Mouse (Mus musculus) MEL-GATA-1-ER (cell line): Measurements from ENCODE around the gene Mdm2.
A peak's percentile ranks its signal among the peaks of the same experiment; 100 is the strongest.

ENCODE experiments used
- DNase-seq: peaks from one replicate; pipeline ENCODE4 v3.0.0-alpha.2; 2012; ENCODE audit warnings: low read depth; ENCODE audit errors: extremely low read depth

Mdm2 gene

DNA sequence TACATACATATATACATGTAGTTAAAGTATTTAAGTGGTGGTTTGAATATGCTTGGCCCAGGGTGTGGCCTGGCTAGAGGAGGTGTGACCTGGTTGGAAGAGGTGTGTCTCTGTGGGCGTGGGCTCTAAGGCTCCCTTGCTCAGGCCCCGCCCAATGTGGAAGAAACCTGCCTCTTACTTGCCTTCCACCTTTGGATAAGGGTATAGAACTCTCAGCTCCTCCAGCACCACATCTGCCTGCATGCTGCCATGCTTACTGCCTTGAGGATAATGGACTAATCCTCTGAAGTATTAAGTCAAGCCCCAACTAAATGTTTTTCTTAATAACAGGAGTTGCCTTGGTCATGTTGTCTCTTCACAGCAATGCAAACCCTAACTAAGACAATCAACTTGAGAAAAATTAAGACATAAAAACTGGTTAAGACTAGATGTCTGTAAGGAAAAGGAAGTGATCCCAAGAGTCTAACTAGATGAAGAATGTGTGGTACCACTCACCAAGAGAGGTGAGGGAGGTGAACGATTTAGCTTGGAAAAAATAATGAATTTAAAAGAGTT is 12.9 kb downstream of the Mdm2 start:
- DNase-seq, result no peak

- DNase-seq, result no peak
These were observed 13.6 kb downstream of the Mdm2 start for GRCm38 (mm10) chr10:117696827-117697560.

DNA sequence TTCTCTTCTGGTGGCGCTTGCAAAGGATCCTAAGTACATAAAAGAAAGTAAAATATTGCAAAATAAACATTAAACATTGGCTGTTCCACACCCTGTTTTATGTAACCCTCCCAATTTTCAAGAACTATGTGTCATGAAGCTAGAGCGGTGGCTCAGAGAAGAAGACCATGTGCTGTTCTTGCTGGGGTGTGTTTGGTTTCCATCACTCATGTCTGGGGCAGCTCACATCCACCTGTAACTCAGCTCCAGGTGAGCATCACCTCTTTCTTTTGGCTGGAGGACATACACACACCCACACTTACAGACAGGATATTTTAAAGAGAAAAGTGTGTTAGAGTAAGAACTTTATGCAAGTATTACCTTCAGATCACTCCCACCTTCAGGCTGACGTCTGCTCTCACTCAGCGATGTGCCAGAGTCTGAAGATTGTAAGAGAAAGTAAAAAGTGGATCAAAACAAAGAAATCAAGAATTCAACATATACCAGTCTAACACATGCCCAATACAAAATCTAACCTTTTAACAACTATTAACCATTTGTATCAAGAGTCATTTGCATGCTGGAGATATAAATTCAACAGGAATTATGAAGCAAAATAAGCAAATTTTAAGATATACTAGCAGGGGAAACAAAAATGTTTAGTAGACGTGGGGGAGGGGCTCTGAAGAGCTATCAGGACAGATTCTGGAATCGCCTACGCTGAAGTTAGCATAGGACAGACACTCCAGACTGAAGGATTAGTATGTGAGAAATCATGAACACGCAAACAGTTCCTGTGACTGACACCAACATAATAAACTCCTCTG is 14.3 kb downstream of the Mdm2 start:
- DNase-seq, result no peak

DNA sequence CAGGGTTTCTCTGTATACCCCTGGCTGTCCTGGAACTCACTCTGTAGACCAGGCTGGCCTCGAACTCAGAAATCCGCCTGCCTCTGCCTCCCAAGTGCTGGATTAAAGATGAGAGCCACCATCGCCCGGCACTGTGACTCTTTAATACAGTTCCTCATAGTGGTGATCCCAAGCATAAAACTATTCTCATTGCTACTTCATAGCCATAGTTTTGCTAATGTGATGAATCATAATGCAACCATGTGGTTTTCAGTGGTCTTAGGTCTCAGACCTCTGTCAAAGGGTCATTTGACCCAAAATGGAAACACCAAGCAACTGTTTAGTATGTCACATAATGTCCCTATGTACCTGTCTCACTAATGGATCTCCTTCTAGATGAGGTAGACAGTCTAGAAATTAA is 15.0 kb downstream of the Mdm2 start:
- no peak for DNase-seq

DNA sequence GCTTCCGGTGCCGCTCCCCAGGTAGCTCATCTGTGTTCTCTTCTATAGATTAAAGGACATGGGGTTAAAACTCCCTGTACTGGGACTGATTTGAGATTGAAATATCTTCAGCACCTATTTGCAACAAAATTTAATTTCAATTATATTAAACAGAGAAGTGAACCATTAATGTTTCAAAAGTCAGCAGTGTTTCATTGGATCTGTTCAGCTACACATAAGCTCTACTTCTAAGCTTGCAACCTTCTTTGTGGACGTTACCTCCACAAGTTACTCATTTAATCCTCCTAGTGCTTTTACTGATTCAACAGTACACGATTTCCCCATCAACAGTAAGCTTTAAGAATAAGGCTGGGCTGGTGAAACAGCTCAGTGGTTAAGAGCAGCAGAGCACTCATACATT is 15.5 kb downstream of the Mdm2 start:
- DNase-seq, result no peak

GRCm38 (mm10) chr10:117694255-117694953 is 16.2 kb downstream of the Mdm2 start:
- no peak for DNase-seq

- no peak for DNase-seq
These were observed 17.6 kb downstream of the Mdm2 start for GRCm38 (mm10) chr10:117692953-117693352.

DNA sequence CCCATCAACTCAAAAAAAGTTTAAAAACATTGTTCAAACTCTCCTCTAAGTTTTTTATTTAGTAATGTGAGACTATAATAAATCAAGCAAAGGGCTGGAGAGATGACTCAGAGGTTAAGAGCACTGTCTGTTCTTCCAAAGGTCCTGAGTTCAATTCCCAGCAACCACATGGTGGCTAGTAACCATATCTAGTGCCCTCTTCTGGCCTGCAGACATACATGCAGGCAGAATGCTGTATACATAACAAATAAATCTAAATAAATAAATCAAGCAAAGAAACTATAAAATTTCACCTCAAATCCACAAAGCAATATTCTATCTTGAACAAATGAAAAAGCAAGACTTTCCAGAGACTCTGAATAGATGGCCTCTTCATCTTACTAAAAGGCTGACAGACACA is 18.4 kb downstream of the Mdm2 start:
- DNase-seq, result no peak

GRCm38 (mm10) chr10:117691389-117691968 is 19.1 kb downstream of the Mdm2 start:
- DNase-seq, result no peak

- no peak for DNase-seq
These were observed 19.7 kb downstream of the Mdm2 start for GRCm38 (mm10) chr10:117690770-117691296.

DNA sequence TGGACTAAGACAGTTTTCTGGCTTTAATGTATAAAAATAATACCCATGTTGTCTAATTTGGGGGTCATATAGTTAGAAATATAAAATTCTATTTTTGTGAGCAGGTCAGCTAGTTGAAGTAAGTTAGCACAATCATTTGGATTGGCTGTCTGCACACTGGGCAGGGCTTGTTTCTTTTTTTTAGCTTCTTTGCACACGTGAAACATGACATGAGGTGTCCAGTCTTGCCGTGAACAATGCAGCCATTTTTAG is 20.5 kb downstream of the Mdm2 start:
- no peak for DNase-seq

GRCm38 (mm10) chr10:117689297-117690100 is 21.1 kb downstream of the Mdm2 start:
- no peak for DNase-seq

DNA sequence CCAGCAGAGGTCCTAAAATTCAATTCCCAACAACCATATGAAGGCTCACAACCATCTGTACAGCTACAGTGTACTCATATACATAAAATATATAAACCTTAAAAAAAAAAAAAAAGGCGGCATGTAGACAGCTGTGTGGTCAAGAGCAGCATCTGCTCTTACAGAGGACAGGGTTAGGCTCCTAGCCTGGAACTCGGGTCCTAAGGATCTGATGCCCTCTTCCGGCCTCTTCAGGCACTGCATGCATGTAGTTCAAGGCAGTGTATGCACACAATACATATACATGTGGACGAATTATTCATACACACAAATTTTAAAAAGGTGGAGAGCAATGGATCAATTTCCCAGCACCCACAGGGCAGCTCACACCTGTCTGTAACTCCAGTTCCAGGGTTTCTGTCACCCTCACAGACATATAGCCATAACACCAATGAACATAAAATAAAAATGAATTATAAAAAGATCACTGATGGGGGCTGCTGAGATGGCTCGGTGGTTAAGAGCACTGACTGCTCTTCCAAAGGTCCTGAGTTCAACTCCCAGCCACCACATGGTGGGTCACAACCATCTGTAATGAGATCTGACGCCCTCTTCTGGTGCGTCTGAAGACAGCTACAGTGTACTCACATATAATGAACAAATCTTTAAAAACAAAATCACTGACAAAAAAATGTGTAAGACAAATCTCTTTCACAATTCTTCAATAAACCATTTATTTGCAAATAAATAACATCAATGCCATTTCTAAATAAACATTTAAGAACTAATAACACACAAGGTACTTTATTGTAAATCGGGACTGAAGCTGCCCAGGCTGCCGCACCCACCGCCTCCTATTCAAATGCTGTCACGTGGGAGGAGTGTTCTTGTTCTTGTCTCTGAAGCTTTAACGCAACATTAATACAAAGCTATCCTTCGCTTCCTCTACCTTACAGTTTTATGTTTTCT is 22.1 kb downstream of the Mdm2 start:
- peak; percentile 33 for DNase-seq

DNA sequence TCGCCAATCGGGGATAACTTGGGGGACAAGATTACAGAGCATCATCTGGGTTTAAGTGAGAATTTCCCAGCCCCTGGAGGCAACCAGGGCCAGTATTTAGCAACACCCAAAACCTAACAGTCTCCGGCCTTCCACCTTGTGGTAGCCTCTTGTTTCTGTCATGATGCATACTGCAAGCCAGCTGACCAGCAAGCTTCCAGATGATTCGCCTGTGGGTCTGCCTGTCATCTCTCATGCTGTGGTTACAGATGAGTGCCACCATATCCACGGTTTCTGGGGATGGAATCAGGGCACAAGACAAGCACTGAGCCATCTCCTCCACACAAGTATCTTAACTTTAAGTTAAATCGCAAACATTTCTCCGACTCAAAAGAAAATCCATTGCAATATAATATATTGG is 23.0 kb downstream of the Mdm2 start:
- DNase-seq, result no peak

GRCm38 (mm10) chr10:117687018-117687417 is 23.5 kb downstream of the Mdm2 start:
- no peak for DNase-seq

GRCm38 (mm10) chr10:117685849-117686591 is 24.5 kb downstream of the Mdm2 start:
- no peak for DNase-seq

DNA sequence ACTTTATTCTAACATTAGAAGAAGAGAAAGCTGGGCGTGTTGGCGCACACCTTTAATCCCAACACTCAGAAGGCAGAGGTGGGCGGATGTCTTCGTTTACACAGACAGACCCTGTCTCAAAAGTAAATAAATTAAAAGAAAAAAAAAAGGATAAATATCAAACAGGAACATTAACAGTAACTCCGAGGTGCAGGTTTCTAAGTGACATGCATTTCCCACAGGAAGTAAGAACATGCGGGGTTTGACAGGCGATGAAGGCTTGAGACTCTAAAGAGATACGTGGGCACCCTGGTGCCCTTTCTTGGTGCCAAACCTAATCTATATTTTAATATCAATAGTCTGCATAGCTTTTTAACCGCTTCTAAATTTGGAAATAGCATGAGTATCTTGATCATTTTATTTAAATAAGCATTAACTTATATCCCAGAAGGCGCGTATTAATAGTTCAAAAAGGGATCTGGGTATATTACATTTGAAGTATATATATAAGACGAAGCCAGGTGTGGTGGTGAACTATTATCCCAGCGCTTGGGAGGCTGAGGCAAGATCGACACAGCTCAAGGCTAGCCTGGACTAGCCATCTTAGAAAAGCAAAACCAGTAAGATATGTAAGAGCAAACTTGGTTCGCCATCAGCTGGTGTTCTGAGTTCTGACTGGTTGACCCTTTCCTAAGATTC is 25.2 kb downstream of the Mdm2 start:
- DNase-seq, result no peak
